Mouse (Mus musculus): ENCODE data around the gene Pnmal2. TPM values are rescaled to one million over a fixed set of nuclear protein-coding genes. Genes with fewer than 3 reads are reported as not detected.
"Not testable (repeated sequence)": the region's sequence is repeated elsewhere in the genome, so short reads cannot be mapped to it uniquely, and the experiment has no call there.

The Pnmal2 gene
- polyA plus RNA-seq, 1 experiment from 2014 or later, result 2.0 TPM

- not testable (repeated sequence) for H3K36me3 ChIP-seq (ENCODE audit: control insufficient read depth, insufficient read depth, low read length); H3K9me3 ChIP-seq (replicated peaks; ENCODE audit: control insufficient read depth, low read length); H3K9ac ChIP-seq (ENCODE audit: low read depth, low read length); H3K4me3 ChIP-seq (ENCODE audit: low read depth, low read length); H3K4me2 ChIP-seq; H3K27ac ChIP-seq (ENCODE audit: low read depth, low read length); H3K4me1 ChIP-seq (ENCODE audit: control insufficient read depth, insufficient read depth, low read length); ATAC-seq (replicated peaks; ENCODE audit: insufficient number of reproducible peaks, low FRiP score, low TSS enrichment)
- H3K27me3 ChIP-seq (ENCODE audit: control insufficient read depth, insufficient read depth, low read length), result peaks cover 11% of the 10 kb centered on the region
- 55% methylated on average over 2 of the region's 2 CpGs for WGBS (ENCODE audit: insufficient replicate concordance)
Observed at GRCm38 (mm10) chr7:16953776-16954175, 9.3 kb downstream of the Pnmal2 start.

GRCm38 (mm10) chr7:16955712-16956111, 11.2 kb downstream of the Pnmal2 start:
- Histone ChIP-seq H3K4me1 (ENCODE audit: control insufficient read depth, insufficient read depth, low read length) (peaks cover 2% of the 10 kb centered on the region; the same call in 1 of the 2 replicates), H3K9me3 (replicated peaks; ENCODE audit: control insufficient read depth, low read length) (no peaks in the 10 kb centered on the region), H3K9ac (ENCODE audit: low read depth, low read length) (no peak overlapping the region), H3K4me3 (ENCODE audit: low read depth, low read length) (no peak overlapping the region), H3K4me2 (no peak overlapping the region), H3K27me3 (ENCODE audit: control insufficient read depth, insufficient read depth, low read length) (peaks cover 5% of the 10 kb centered on the region), H3K27ac (ENCODE audit: low read depth, low read length) (no peak overlapping the region), H3K36me3 (ENCODE audit: control insufficient read depth, insufficient read depth, low read length) (no peaks in the 10 kb centered on the region)
- no peak for ATAC-seq (replicated peaks; ENCODE audit: insufficient number of reproducible peaks, low FRiP score, low TSS enrichment)
- WGBS (ENCODE audit: insufficient replicate concordance), result 56% methylated on average over 4 of the region's 4 CpGs

GRCm38 (mm10) chr7:16956410-16957265, 12.2 kb downstream of the Pnmal2 start:
- WGBS (ENCODE audit: insufficient replicate concordance), result 67% methylated on average over 15 of the region's 15 CpGs
- no peaks in the 10 kb centered on the region for H3K36me3 ChIP-seq (ENCODE audit: control insufficient read depth, insufficient read depth, low read length)
- no peak for ATAC-seq (replicated peaks; ENCODE audit: insufficient number of reproducible peaks, low FRiP score, low TSS enrichment)
- peaks cover 5% of the 10 kb centered on the region for H3K27me3 ChIP-seq (ENCODE audit: control insufficient read depth, insufficient read depth, low read length)
- H3K4me2 ChIP-seq, result no peak overlapping the region
- H3K9me3 ChIP-seq (replicated peaks; ENCODE audit: control insufficient read depth, low read length), result no peaks in the 10 kb centered on the region
- H3K4me1 ChIP-seq (ENCODE audit: control insufficient read depth, insufficient read depth, low read length), result no peaks in the 10 kb centered on the region; the same call in 1 of the 2 replicates
- no peak overlapping the region for H3K27ac ChIP-seq (ENCODE audit: low read depth, low read length)
- H3K4me3 ChIP-seq (ENCODE audit: low read depth, low read length), result no peak overlapping the region
- no peak overlapping the region for H3K9ac ChIP-seq (ENCODE audit: low read depth, low read length)

GRCm38 (mm10) chr7:16959539-16960187, 15.2 kb downstream of the Pnmal2 start, which contains the start of gene Pnmal1:
TSS of gene Pnmal1 (plus strand) at chr7:16959679.
- ATAC-seq (replicated peaks; ENCODE audit: insufficient number of reproducible peaks, low FRiP score, low TSS enrichment), result peak; percentile 36; the same call in 1 of the 2 replicates
- no peaks in the 10 kb centered on the region; the same call in 1 of the 2 replicates for H3K4me1 ChIP-seq (ENCODE audit: control insufficient read depth, insufficient read depth, low read length)
- H3K4me2 ChIP-seq, result peak within 1 kb of the TSS; percentile 17; the same call in 1 of the 2 replicates
- WGBS (ENCODE audit: insufficient replicate concordance), result 25% methylated on average over 17 of the region's 17 CpGs
- H3K4me3 ChIP-seq (ENCODE audit: low read depth, low read length), result no peak within 1 kb of the TSS
- peaks cover 5% of the 10 kb centered on the region for H3K27me3 ChIP-seq (ENCODE audit: control insufficient read depth, insufficient read depth, low read length)
- no peak within 1 kb of the TSS for H3K27ac ChIP-seq (ENCODE audit: low read depth, low read length)
- no peaks in the 10 kb centered on the region for H3K9me3 ChIP-seq (replicated peaks; ENCODE audit: control insufficient read depth, low read length)
- no peaks in the 10 kb centered on the region for H3K36me3 ChIP-seq (ENCODE audit: control insufficient read depth, insufficient read depth, low read length)
- no peak within 1 kb of the TSS for H3K9ac ChIP-seq (ENCODE audit: low read depth, low read length)

GRCm38 (mm10) chr7:16961678-16962077, 17.2 kb downstream of the Pnmal2 start:
- ATAC-seq (replicated peaks; ENCODE audit: insufficient number of reproducible peaks, low FRiP score, low TSS enrichment), result no peak
- Histone ChIP-seq H3K27me3 (ENCODE audit: control insufficient read depth, insufficient read depth, low read length) (peaks cover 5% of the 10 kb centered on the region), H3K4me1 (ENCODE audit: control insufficient read depth, insufficient read depth, low read length) (no peaks in the 10 kb centered on the region; the same call in 1 of the 2 replicates), H3K4me2 (no peak overlapping the region), H3K27ac (ENCODE audit: low read depth, low read length) (no peak overlapping the region), H3K36me3 (ENCODE audit: control insufficient read depth, insufficient read depth, low read length) (no peaks in the 10 kb centered on the region), H3K9me3 (replicated peaks; ENCODE audit: control insufficient read depth, low read length) (no peaks in the 10 kb centered on the region), H3K9ac (ENCODE audit: low read depth, low read length) (no peak overlapping the region), H3K4me3 (ENCODE audit: low read depth, low read length) (no peak overlapping the region)
- WGBS (ENCODE audit: insufficient replicate concordance), result 66% methylated on average over 5 of the region's 5 CpGs

GRCm38 (mm10) chr7:16968414-16968813, 23.9 kb downstream of the Pnmal2 start:
- ATAC-seq (replicated peaks; ENCODE audit: insufficient number of reproducible peaks, low FRiP score, low TSS enrichment), result no peak
- 83% methylated on average over 6 of the region's 6 CpGs for WGBS (ENCODE audit: insufficient replicate concordance)
- Histone ChIP-seq H3K9me3 (replicated peaks; ENCODE audit: control insufficient read depth, low read length) (no peaks in the 10 kb centered on the region), H3K4me3 (ENCODE audit: low read depth, low read length) (no peak overlapping the region), H3K36me3 (ENCODE audit: control insufficient read depth, insufficient read depth, low read length) (no peaks in the 10 kb centered on the region), H3K4me1 (ENCODE audit: control insufficient read depth, insufficient read depth, low read length) (0 out of 2 replicates have a peak, but pooled peaks cover 5% of the 10 kb centered on the region), H3K4me2 (no peak overlapping the region), H3K27ac (ENCODE audit: low read depth, low read length) (no peak overlapping the region), H3K27me3 (ENCODE audit: control insufficient read depth, insufficient read depth, low read length) (no peaks in the 10 kb centered on the region), H3K9ac (ENCODE audit: low read depth, low read length) (no peak overlapping the region)

- ATAC-seq (replicated peaks; ENCODE audit: insufficient number of reproducible peaks, low FRiP score, low TSS enrichment), result no peak
- 82% methylated on average over 3 of the region's 3 CpGs for WGBS (ENCODE audit: insufficient replicate concordance)
- Histone ChIP-seq H3K27ac (ENCODE audit: low read depth, low read length) (no peak overlapping the region), H3K27me3 (ENCODE audit: control insufficient read depth, insufficient read depth, low read length) (no peaks in the 10 kb centered on the region), H3K9ac (ENCODE audit: low read depth, low read length) (no peak overlapping the region), H3K9me3 (replicated peaks; ENCODE audit: control insufficient read depth, low read length) (no peaks in the 10 kb centered on the region), H3K4me1 (ENCODE audit: control insufficient read depth, insufficient read depth, low read length) (0 out of 2 replicates have a peak, but pooled peaks cover 5% of the 10 kb centered on the region), H3K36me3 (ENCODE audit: control insufficient read depth, insufficient read depth, low read length) (no peaks in the 10 kb centered on the region), H3K4me3 (ENCODE audit: low read depth, low read length) (no peak overlapping the region), H3K4me2 (no peak overlapping the region)
Observed at GRCm38 (mm10) chr7:16971160-16971559, 26.7 kb downstream of the Pnmal2 start.

- peak overlapping the region; percentile 41; the same call in 1 of the 2 replicates for H3K27ac ChIP-seq (ENCODE audit: low read depth, low read length)
- H3K4me1 ChIP-seq (ENCODE audit: control insufficient read depth, insufficient read depth, low read length), result peaks cover 9% of the 10 kb centered on the region; the same call in 1 of the 2 replicates
- H3K27me3 ChIP-seq (ENCODE audit: control insufficient read depth, insufficient read depth, low read length), result no peaks in the 10 kb centered on the region
- 49% methylated on average over 6 of the region's 6 CpGs for WGBS (ENCODE audit: insufficient replicate concordance)
- no peaks in the 10 kb centered on the region for H3K9me3 ChIP-seq (replicated peaks; ENCODE audit: control insufficient read depth, low read length)
- no peak overlapping the region for H3K9ac ChIP-seq (ENCODE audit: low read depth, low read length)
- H3K4me3 ChIP-seq (ENCODE audit: low read depth, low read length), result no peak overlapping the region
- no peaks in the 10 kb centered on the region for H3K36me3 ChIP-seq (ENCODE audit: control insufficient read depth, insufficient read depth, low read length)
- ATAC-seq (replicated peaks; ENCODE audit: insufficient number of reproducible peaks, low FRiP score, low TSS enrichment), result 0 out of 2 replicates have a peak, but pooled peaks have one; percentile 33
- no peak overlapping the region; the same call in 1 of the 2 replicates for H3K4me2 ChIP-seq
Observed at GRCm38 (mm10) chr7:16974018-16974417, 29.5 kb downstream of the Pnmal2 start.

Measured in heart, embryonic 11.5 days (tissue).